Mouse (Mus musculus) heart, embryonic 14.5 days (tissue): ENCODE measurements at regions not wholly inside any gene's neighbourhood (a gene's known extent, or its start where the extent isn't known, plus 50 kb on each side); places are given as distances from the start of the nearest gene placed in this dataset.
"Not testable (repeated sequence)": the region's sequence is repeated elsewhere in the genome, so short reads cannot be mapped to it uniquely, and the experiment has no call there.

Experiments
- ATAC-seq: fragments of 200-750 bp; cut with Nextera tagmentation; 2 replicates; pipeline ENCODE4 v1.8.0; 2017; ENCODE audit warnings: low read depth, moderate TSS enrichment; ENCODE audit not compliant: insufficient number of reproducible peaks, insufficient read depth, low FRiP score
- H3K27ac ChIP-seq, 2 experiments: fragments of 200-500 bp in 1 of 2; fragments of 300-500 bp in 1 of 2; sonication (generic) in 1 of 2; replicated peaks in 1 of 2; 2 replicates each; pipeline ENCODE4 v1.5.1; 2012 to 2014; ENCODE audit warnings: low read depth in 2 of 2, low read length in 2 of 2, control low read depth in 1 of 2, mild to moderate bottlenecking in 1 of 2, mixed read lengths in 1 of 2; ENCODE audit not compliant: control insufficient read depth in 1 of 2, insufficient read depth in 1 of 2
- H3K27me3 ChIP-seq: fragments of 300-500 bp; sonication (generic); 2 replicates; pipeline ENCODE4 v1.6.1; 2014; ENCODE audit warnings: mild to moderate bottlenecking, low read length, control low read depth; ENCODE audit not compliant: control insufficient read depth, insufficient read depth
- H3K36me3 ChIP-seq: fragments of 300-500 bp; sonication (generic); 2 replicates; pipeline ENCODE4 v1.6.1; 2014; ENCODE audit warnings: mild to moderate bottlenecking, control low read depth, low read length, mixed read lengths; ENCODE audit not compliant: control insufficient read depth, insufficient read depth
- H3K4me1 ChIP-seq, 2 experiments: fragments of 200-500 bp in 1 of 2; fragments of 300-500 bp in 1 of 2; sonication (generic) in 1 of 2; 2 replicates each; pipeline ENCODE4 v1.6.1; 2012 to 2014; ENCODE audit warnings: low read length in 2 of 2, control low read depth in 1 of 2, mixed read lengths in 1 of 2; ENCODE audit not compliant: control insufficient read depth in 2 of 2, insufficient read depth in 2 of 2
- H3K4me2 ChIP-seq: fragments of 300-500 bp; sonication (generic); 2 replicates; pipeline ENCODE4 v1.6.1; 2014; ENCODE audit warnings: mild to moderate bottlenecking, low read length
- H3K4me3 ChIP-seq, 2 experiments: fragments of 200-500 bp in 1 of 2; fragments of 300-500 bp in 1 of 2; sonication (generic) in 1 of 2; 2 replicates each; pipeline ENCODE4 v1.5.1; 2012 to 2014; ENCODE audit warnings: low read length in 2 of 2, mild to moderate bottlenecking in 2 of 2, control low read depth in 1 of 2, low read depth in 1 of 2, moderate library complexity in 1 of 2; ENCODE audit not compliant: control insufficient read depth in 1 of 2, insufficient read depth in 1 of 2
- H3K9ac ChIP-seq: fragments of 300-500 bp; sonication (generic); 2 replicates; pipeline ENCODE4 v1.6.1; 2014; ENCODE audit warnings: mild to moderate bottlenecking, low read length
- H3K9me3 ChIP-seq: fragments of 300-500 bp; sonication (generic); 2 replicates; pipeline ENCODE4 v1.6.1; 2016; ENCODE audit warnings: low read length, control low read depth; ENCODE audit not compliant: control insufficient read depth
- WGBS: fragments of 180-500 bp; shearing (Covaris S2); extraction: QIAGEN DNeasy Blood & Tissue Kit; methylation state at CpG from one replicate; pipeline ENCODE4 v1.1.7; 2014; 5-methylcytosine and 5-hydroxymethylcytosine counted together

- WGBS = 58% methylated on average over 12 of the region's 12 CpGs
- peaks cover 76% of the 10 kb centered on the region for H3K9me3 ChIP-seq
Observed at GRCm38 (mm10) chr17:13547657-13548360, 193.4 kb downstream of the Tcp10c start.

GRCm38 (mm10) chr17:13549975-13550895, 195.9 kb downstream of the Tcp10c start:
- Histone ChIP-seq H3K27ac (no peak overlapping the region), H3K9ac (no peak overlapping the region), H3K4me1 (no peaks in the 10 kb centered on the region), H3K27me3 (no peaks in the 10 kb centered on the region), H3K36me3 (no peaks in the 10 kb centered on the region), H3K4me2 (no peak overlapping the region), H3K9me3 (peaks cover 57% of the 10 kb centered on the region), H3K4me3 (no peak overlapping the region)
- 0 out of 2 replicates have a peak, but pooled peaks have one; percentile 48 for ATAC-seq
- WGBS = 63% methylated on average over 9 of the region's 9 CpGs

More at GRCm38 (mm10) chr17:13547657-13548360, 193.4 kb downstream of the Tcp10c start:
- Histone ChIP-seq H3K27me3 (no peaks in the 10 kb centered on the region), H3K4me1 (no peaks in the 10 kb centered on the region), H3K4me2 (no peak overlapping the region), H3K36me3 (no peaks in the 10 kb centered on the region), H3K27ac (no peak overlapping the region), H3K9ac (no peak overlapping the region), H3K4me3 (no peak overlapping the region)
- ATAC-seq = no peak

- ATAC-seq = peak; percentile 60
Observed at GRCm38 (mm10) chr17:13550896-13551267, 196.5 kb downstream of the Tcp10c start.

GRCm38 (mm10) chr17:13551693-13552404, 197.5 kb downstream of the Tcp10c start:
- not testable (repeated sequence) for H3K4me2 ChIP-seq, H3K9ac ChIP-seq, H3K4me3 ChIP-seq, H3K27ac ChIP-seq, H3K27me3 ChIP-seq, H3K36me3 ChIP-seq, H3K4me1 ChIP-seq
- H3K9me3 ChIP-seq = peaks cover 45% of the 10 kb centered on the region
- peak; percentile 69 for ATAC-seq

More at GRCm38 (mm10) chr17:13550896-13551267, 196.5 kb downstream of the Tcp10c start:
- H3K4me2 ChIP-seq, H3K9ac ChIP-seq, H3K27me3 ChIP-seq, H3K4me1 ChIP-seq, H3K36me3 ChIP-seq, H3K27ac ChIP-seq, H3K4me3 ChIP-seq: not testable (repeated sequence)
- H3K9me3 ChIP-seq = peaks cover 52% of the 10 kb centered on the region

GRCm38 (mm10) chr17:13552840-13553239, 198.5 kb downstream of the Tcp10c start:
- peak; percentile 53 for ATAC-seq
- H3K4me3 ChIP-seq, H3K27me3 ChIP-seq, H3K27ac ChIP-seq, H3K9ac ChIP-seq, H3K4me1 ChIP-seq, H3K4me2 ChIP-seq, H3K36me3 ChIP-seq: not testable (repeated sequence)
- peaks cover 36% of the 10 kb centered on the region for H3K9me3 ChIP-seq

GRCm38 (mm10) chr17:13555311-13556059, 201.1 kb downstream of the Tcp10c start:
- not testable (repeated sequence) for H3K36me3 ChIP-seq, ATAC-seq
- H3K27ac ChIP-seq = 0 out of 4 replicates have a peak overlapping the region, but pooled peaks of 1 of the 2 experiments have one; percentile 9

GRCm38 (mm10) chr17:13556060-13556660, 201.8 kb downstream of the Tcp10c start:
- H3K27me3 ChIP-seq, H3K4me3 ChIP-seq, H3K9me3 ChIP-seq, ATAC-seq, H3K9ac ChIP-seq, H3K4me1 ChIP-seq, H3K36me3 ChIP-seq, H3K4me2 ChIP-seq, H3K27ac ChIP-seq: not testable (repeated sequence)
- 78% methylated on average over 16 of the region's 16 CpGs for WGBS

More at GRCm38 (mm10) chr17:13555311-13556059, 201.1 kb downstream of the Tcp10c start:
- H3K4me2 ChIP-seq, H3K27me3 ChIP-seq, H3K4me3 ChIP-seq, H3K9ac ChIP-seq, H3K4me1 ChIP-seq: not testable (repeated sequence)
- 29% methylated on average over 9 of the region's 9 CpGs for WGBS
- peaks cover 11% of the 10 kb centered on the region for H3K9me3 ChIP-seq
